Comparison of ENCODE assay signal across 17 mouse cellular contexts in genomic region chr13:84285559-84285945, GRCm38 (mm10).
A peak's percentile ranks its signal among the peaks of the same experiment; 100 is the strongest.
DNase-seq lines count a peak whose midpoint lies in the region; ATAC-seq and TF ChIP-seq lines count a peak whose summit lies in the region.
"Had no signal": no experiment of that assay in that cellular context is flagged by ENCODE, and none has a peak within 500 bp of the region (broad histone marks: within the 10 kb centered on the region; RNA-seq: fewer than 3 reads in every experiment).

No protein-coding gene starts in this region.

- H3K27ac ChIP-seq in forebrain, embryonic 11.5 days (ENCODE audit: low read depth, low read length) = peak overlapping the region; percentile 93
- peak overlapping the region; percentile 86 for H3K27ac ChIP-seq in hindbrain, embryonic 13.5 days
- H3K27ac ChIP-seq in midbrain, embryonic 15.5 days = peak overlapping the region; percentile 81
- H3K27ac ChIP-seq in liver, embryonic 11.5 days (ENCODE audit: low read depth, low read length) = no peak overlapping the region
- H3K27ac ChIP-seq: limb, embryonic 10.5 days; liver, embryonic 14.5 days had no signal

- WGBS in forebrain, embryonic 11.5 days = 25% methylated on average over 3 of the region's 3 CpGs
- WGBS in hindbrain, embryonic 13.5 days = 40% methylated on average over 3 of the region's 3 CpGs
- WGBS in midbrain, embryonic 15.5 days = 17% methylated on average over 3 of the region's 3 CpGs
- 92% methylated on average over 3 of the region's 3 CpGs for WGBS in liver, embryonic 11.5 days

- no peak overlapping the region for H3K4me3 ChIP-seq in forebrain, embryonic 11.5 days (ENCODE audit: low read depth, low read length)
- no peak overlapping the region for H3K4me3 ChIP-seq in hindbrain, embryonic 13.5 days
- no peak overlapping the region for H3K4me3 ChIP-seq in midbrain, embryonic 15.5 days
- H3K4me3 ChIP-seq in liver, embryonic 11.5 days (ENCODE audit: low read depth, low read length) = no peak overlapping the region
- H3K4me3 ChIP-seq: heart, embryonic 12.5 days; limb, embryonic 10.5 days had no signal

- H3K9me3 ChIP-seq in forebrain, embryonic 11.5 days (ENCODE audit: control insufficient read depth, low read length) = no peaks in the 10 kb centered on the region
- no peaks in the 10 kb centered on the region for H3K9me3 ChIP-seq in hindbrain, embryonic 13.5 days
- H3K9me3 ChIP-seq in midbrain, embryonic 15.5 days = no peaks in the 10 kb centered on the region
- no peaks in the 10 kb centered on the region for H3K9me3 ChIP-seq in liver, embryonic 11.5 days (ENCODE audit: control insufficient read depth, low read length)
- H3K9me3 ChIP-seq: heart, embryonic 12.5 days; limb, embryonic 10.5 days had no signal

- no peak for TF ChIP-seq CTCF in brain, embryonic 14.5 days (IDR thresholded peaks at IDR 0.05; ENCODE audit: borderline replicate concordance, extremely low read depth, insufficient read depth, insufficient read length)

- no peak for TF ChIP-seq POLR2A in brain, embryonic 14.5 days (IDR thresholded peaks at IDR 0.05; ENCODE audit: borderline replicate concordance, extremely low read depth, insufficient read depth, insufficient read length, poor library complexity, severe bottlenecking)

- peak overlapping the region; percentile 43; the same call in 1 of the 2 replicates for H3K9ac ChIP-seq in forebrain, embryonic 11.5 days (ENCODE audit: low read length)
- H3K9ac ChIP-seq in hindbrain, embryonic 13.5 days = peak overlapping the region; percentile 35; the same call in 1 of the 2 replicates
- H3K9ac ChIP-seq in midbrain, embryonic 15.5 days = no peak overlapping the region
- H3K9ac ChIP-seq in liver, embryonic 11.5 days (ENCODE audit: low read depth, low read length) = no peak overlapping the region
- H3K9ac ChIP-seq: heart, embryonic 12.5 days; liver, embryonic 14.5 days had no signal

- intact Hi-C loops in heart, postnatal 25 days (cut with DNase I) = no loop called here

- peak; percentile 84 for DNase-seq in brain, embryonic 14.5 days (ENCODE audit: low read depth)
- DNase-seq in forebrain, embryonic 11.5 days (ENCODE audit: low spot score) = no peak
- no peak for DNase-seq in liver, embryonic 11.5 days (ENCODE audit: low spot score)
- no peak for DNase-seq in kidney, postnatal 4 days
- DNase-seq in heart, postnatal 25 days (ENCODE audit: low spot score) = no peak
- DNase-seq: cerebellum, adult 2 months; gastrocnemius, postnatal 14 days; lung, postnatal 14 days; right cerebral cortex, postnatal 4 days; thymus, adult 18-20 months had no signal

- peak overlapping the region; percentile 21; the same call in 1 of the 2 replicates for H3K4me2 ChIP-seq in forebrain, embryonic 11.5 days (ENCODE audit: low read depth, low read length, severe bottlenecking)
- peak overlapping the region; percentile 15; the same call in 1 of the 2 replicates for H3K4me2 ChIP-seq in hindbrain, embryonic 13.5 days
- peak overlapping the region; percentile 31 for H3K4me2 ChIP-seq in midbrain, embryonic 15.5 days
- H3K4me2 ChIP-seq in liver, embryonic 11.5 days = no peak overlapping the region
- H3K4me2 ChIP-seq: heart, embryonic 12.5 days had no signal

- peak; percentile 91 for ATAC-seq in forebrain, embryonic 11.5 days (replicated peaks; ENCODE audit: low FRiP score)
- peak; percentile 93 for ATAC-seq in hindbrain, embryonic 13.5 days (ENCODE audit: low FRiP score)
- ATAC-seq in midbrain, embryonic 15.5 days (replicated peaks) = peak; percentile 95
- ATAC-seq in liver, embryonic 11.5 days (replicated peaks; ENCODE audit: low FRiP score) = no peak
- ATAC-seq: activated CD4-positive, CD25-positive, alpha-beta regulatory T cell, adult 4 months had no signal

- H3K27me3 ChIP-seq in forebrain, embryonic 11.5 days (ENCODE audit: control insufficient read depth, insufficient read depth, low read length) = no peaks in the 10 kb centered on the region
- H3K27me3 ChIP-seq in hindbrain, embryonic 13.5 days = no peaks in the 10 kb centered on the region
- no peaks in the 10 kb centered on the region for H3K27me3 ChIP-seq in midbrain, embryonic 15.5 days (replicated peaks)
- no peaks in the 10 kb centered on the region for H3K27me3 ChIP-seq in liver, embryonic 11.5 days (replicated peaks; ENCODE audit: control insufficient read depth, insufficient read depth, low read length)
- H3K27me3 ChIP-seq: CH12.LX; heart, embryonic 12.5 days had no signal

- H3K36me3 ChIP-seq in forebrain, embryonic 11.5 days (ENCODE audit: control insufficient read depth, insufficient read depth, low read length) = no peaks in the 10 kb centered on the region; the same call in 1 of the 2 replicates
- peaks cover 22% of the 10 kb centered on the region for H3K36me3 ChIP-seq in hindbrain, embryonic 13.5 days
- H3K36me3 ChIP-seq in midbrain, embryonic 15.5 days (replicated peaks) = peaks cover 3% of the 10 kb centered on the region
- H3K36me3 ChIP-seq in liver, embryonic 11.5 days (ENCODE audit: control insufficient read depth, insufficient read depth, low read length) = 0 out of 2 replicates have a peak, but pooled peaks cover 5% of the 10 kb centered on the region

- H3K4me1 ChIP-seq in forebrain, embryonic 11.5 days (replicated peaks; ENCODE audit: control insufficient read depth, insufficient read depth, low read length) = peaks cover 6% of the 10 kb centered on the region; the same call in 1 of the 2 replicates
- H3K4me1 ChIP-seq in hindbrain, embryonic 13.5 days (replicated peaks) = peaks cover 6% of the 10 kb centered on the region; the same call in 1 of the 2 replicates
- H3K4me1 ChIP-seq in midbrain, embryonic 15.5 days = peaks cover 9% of the 10 kb centered on the region; the same call in 1 of the 2 replicates
- H3K4me1 ChIP-seq in liver, embryonic 11.5 days (replicated peaks; ENCODE audit: control insufficient read depth, insufficient read depth, low read length) = no peaks in the 10 kb centered on the region
- H3K4me1 ChIP-seq: heart, embryonic 12.5 days; limb, embryonic 10.5 days had no signal

Comparison
In these comparisons a context has a peak if more than half of its experiments do, and no peak if none do; other contexts are left out.
1. H3K9ac ChIP-seq: peak in forebrain, embryonic 11.5 days (single experiment) and hindbrain, embryonic 13.5 days (single experiment); none in midbrain, embryonic 15.5 days (single experiment) and liver, embryonic 11.5 days (single experiment).